In the genomic region with DNA sequence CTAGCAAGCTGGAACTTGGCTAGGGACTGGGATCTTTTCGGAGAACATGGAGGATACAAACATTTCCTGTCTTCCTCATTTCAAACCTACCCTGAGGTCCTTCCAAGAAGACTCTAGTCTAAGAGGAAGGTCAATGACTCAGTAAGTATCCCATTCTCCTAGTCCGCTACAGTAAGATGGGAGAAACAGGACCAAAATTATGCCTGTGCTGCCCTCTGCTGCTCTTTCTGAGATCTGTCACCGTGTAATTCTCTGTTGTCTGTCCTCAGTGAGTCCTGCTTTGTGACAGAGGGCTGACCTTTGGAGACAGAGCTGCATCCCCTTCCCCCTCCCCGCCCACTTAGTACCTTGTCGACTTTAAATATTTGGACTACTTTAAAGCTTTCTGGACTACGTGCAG, we compare ENCODE assay signal across 8 mouse cellular contexts.
DNase-seq lines count a peak whose midpoint lies in the region; ATAC-seq and TF ChIP-seq lines count a peak whose summit lies in the region.
"Had no signal": no experiment of that assay in that cellular context is flagged by ENCODE, and none has a peak within 500 bp of the region (broad histone marks: within the 10 kb centered on the region; RNA-seq: fewer than 3 reads in every experiment).

No protein-coding gene starts in this region.

- WGBS in embryonic facial prominence, embryonic 14.5 days: 15% methylated on average over 6 of the region's 6 CpGs
- WGBS in hindbrain, postnatal 0 days: 22% methylated on average over 6 of the region's 6 CpGs
- WGBS in midbrain, embryonic 16.5 days: 20% methylated on average over 6 of the region's 6 CpGs

- no peak overlapping the region for H3K9ac ChIP-seq in embryonic facial prominence, embryonic 14.5 days (ENCODE audit: low read depth, low read length)
- no peak overlapping the region for H3K9ac ChIP-seq in hindbrain, postnatal 0 days (replicated peaks; ENCODE audit: low read length)
- H3K9ac ChIP-seq in midbrain, embryonic 16.5 days (ENCODE audit: low read depth, low read length): no peak overlapping the region

- H3K4me1 ChIP-seq in embryonic facial prominence, embryonic 14.5 days (ENCODE audit: control insufficient read depth, insufficient read depth, low read length): no peaks in the 10 kb centered on the region
- no peaks in the 10 kb centered on the region for H3K4me1 ChIP-seq in hindbrain, postnatal 0 days (ENCODE audit: insufficient read depth, low read length)
- H3K4me1 ChIP-seq in midbrain, embryonic 16.5 days (ENCODE audit: control insufficient read depth, insufficient read depth, low read length): no peaks in the 10 kb centered on the region

- H3K27me3 ChIP-seq in embryonic facial prominence, embryonic 14.5 days (replicated peaks; ENCODE audit: control insufficient read depth, insufficient read depth, low read length): no peaks in the 10 kb centered on the region
- no peaks in the 10 kb centered on the region for H3K27me3 ChIP-seq in hindbrain, postnatal 0 days (ENCODE audit: insufficient read depth, low read length)
- no peaks in the 10 kb centered on the region for H3K27me3 ChIP-seq in midbrain, embryonic 16.5 days (ENCODE audit: control insufficient read depth, insufficient read depth, low read depth, low read length)
- H3K27me3 ChIP-seq: megakaryocyte, embryonic 14.5 days had no signal

- H3K27ac ChIP-seq in embryonic facial prominence, embryonic 14.5 days (replicated peaks; ENCODE audit: low read depth, low read length): no peak overlapping the region
- no peak overlapping the region for H3K27ac ChIP-seq in hindbrain, postnatal 0 days
- no peak overlapping the region for H3K27ac ChIP-seq in midbrain, embryonic 16.5 days (ENCODE audit: low read length)

- H3K36me3 ChIP-seq in embryonic facial prominence, embryonic 14.5 days (ENCODE audit: control insufficient read depth, insufficient read depth, low read length): no peaks in the 10 kb centered on the region
- no peaks in the 10 kb centered on the region for H3K36me3 ChIP-seq in hindbrain, postnatal 0 days (ENCODE audit: insufficient read depth, low read length)
- H3K36me3 ChIP-seq in midbrain, embryonic 16.5 days (ENCODE audit: control insufficient read depth, insufficient read depth, low read length): no peaks in the 10 kb centered on the region

- H3K4me3 ChIP-seq in embryonic facial prominence, embryonic 14.5 days (ENCODE audit: low read depth, low read length): no peak overlapping the region
- H3K4me3 ChIP-seq in hindbrain, postnatal 0 days (ENCODE audit: low read length): no peak overlapping the region
- H3K4me3 ChIP-seq in midbrain, embryonic 16.5 days (ENCODE audit: low read depth, low read length): no peak overlapping the region
- H3K4me3 ChIP-seq: megakaryocyte, embryonic 14.5 days had no signal

- H3K4me2 ChIP-seq in embryonic facial prominence, embryonic 14.5 days (ENCODE audit: low read depth, low read length): no peak overlapping the region
- H3K4me2 ChIP-seq in hindbrain, postnatal 0 days (ENCODE audit: low read depth, low read length): no peak overlapping the region
- H3K4me2 ChIP-seq in midbrain, embryonic 16.5 days (ENCODE audit: low read length): no peak overlapping the region

- DNase-seq in MN1 (ENCODE audit: low spot score): peak; percentile 34
- DNase-seq in adrenal gland, postnatal 14 days: peak; percentile 51
- DNase-seq in embryonic facial prominence, embryonic 14.5 days (ENCODE audit: low spot score): peak; percentile 23
- DNase-seq in hindbrain, postnatal 0 days (ENCODE audit: low spot score): peak; percentile 73
- peak; percentile 16 to 33 for DNase-seq in layer of hippocampus, postnatal 36 days
- no peak for DNase-seq in spleen, postnatal 14 days (ENCODE audit: low spot score in 2 of 2)

- TF ChIP-seq CTCF in hindbrain, postnatal 0 days (IDR thresholded peaks at IDR 0.05; ENCODE audit: low read depth): peak; percentile 82

- no peaks in the 10 kb centered on the region for H3K9me3 ChIP-seq in embryonic facial prominence, embryonic 14.5 days (ENCODE audit: control insufficient read depth, low read length)
- H3K9me3 ChIP-seq in hindbrain, postnatal 0 days (ENCODE audit: low read length): no peaks in the 10 kb centered on the region
- no peaks in the 10 kb centered on the region; the same call in 1 of the 2 replicates for H3K9me3 ChIP-seq in midbrain, embryonic 16.5 days (replicated peaks; ENCODE audit: control insufficient read depth, low read length, poor library complexity, severe bottlenecking)

- peak; percentile 55; the same call in 1 of the 2 replicates for ATAC-seq in embryonic facial prominence, embryonic 14.5 days (ENCODE audit: low read depth)
- peak; percentile 85 for ATAC-seq in hindbrain, postnatal 0 days
- ATAC-seq in midbrain, embryonic 16.5 days: peak; percentile 78

Comparison
In these comparisons a context has a peak if more than half of its experiments do, and no peak if none do; other contexts are left out.
1. DNase-seq: peak in MN1 (single experiment), adrenal gland, postnatal 14 days (single experiment), embryonic facial prominence, embryonic 14.5 days (single experiment), hindbrain, postnatal 0 days (single experiment) and layer of hippocampus, postnatal 36 days (2 of 2); none in spleen, postnatal 14 days (0 of 2).
2. Peak in every context shown above with its lines, with median percentiles within 50 percentile points of each other: ATAC-seq.